Mouse (Mus musculus) embryonic facial prominence, embryonic 15.5 days (tissue): Measurements from ENCODE around the gene Creb5. TPM values are rescaled to one million over a fixed set of nuclear protein-coding genes. Genes with fewer than 3 reads are reported as not detected.

Experiments used
- ATAC-seq: fragments of 200-750 bp; cut with Nextera tagmentation; 2 replicates; pipeline ENCODE4 v1.8.0; 2017; ENCODE audit warnings: low read depth, moderate TSS enrichment; ENCODE audit not compliant: insufficient number of reproducible peaks, low FRiP score, low TSS enrichment
- H3K27ac ChIP-seq: fragments of 300-500 bp; sonication (generic); replicated peaks from 2 replicates; pipeline ENCODE4 v1.5.1; 2015; ENCODE audit warnings: mild to moderate bottlenecking, inconsistent platforms
- H3K27me3 ChIP-seq: fragments of 300-500 bp; sonication (generic); 2 replicates; pipeline ENCODE4 v1.6.1; 2015; ENCODE audit warnings: inconsistent platforms
- H3K36me3 ChIP-seq: fragments of 300-500 bp; sonication (generic); 2 replicates; pipeline ENCODE4 v1.6.1; 2015; ENCODE audit warnings: mild to moderate bottlenecking, inconsistent platforms
- H3K4me1 ChIP-seq: fragments of 300-500 bp; sonication (generic); 2 replicates; pipeline ENCODE4 v1.6.1; 2015; ENCODE audit warnings: inconsistent platforms
- H3K4me2 ChIP-seq: fragments of 300-500 bp; sonication (generic); replicated peaks from 2 replicates; pipeline ENCODE4 v1.6.1; 2015; ENCODE audit warnings: mild to moderate bottlenecking, inconsistent platforms
- H3K4me3 ChIP-seq: fragments of 300-500 bp; sonication (generic); replicated peaks from 2 replicates; pipeline ENCODE4 v1.5.1; 2015; ENCODE audit warnings: mild to moderate bottlenecking, inconsistent platforms
- H3K9ac ChIP-seq: fragments of 300-500 bp; sonication (generic); 2 replicates; pipeline ENCODE4 v1.6.1; 2015; ENCODE audit warnings: inconsistent platforms
- H3K9me3 ChIP-seq: fragments of 300-500 bp; sonication (generic); replicated peaks from 2 replicates; pipeline ENCODE4 v1.6.1; 2016; ENCODE audit warnings: inconsistent platforms
- WGBS: fragments of 180-500 bp; shearing (Covaris S2); methylation state at CpG from one replicate; pipeline ENCODE4 v1.1.7; 2015; 5-methylcytosine and 5-hydroxymethylcytosine counted together
- polyA plus RNA-seq: library from polyadenylated mRNA; unstranded; fragments of >200 nt; fragmentation: Nextera tagmentation; extraction: Ambion mirVana; gene quantifications from 2 replicates; pipeline ENCODE4 v1.2.1, GENCODE M21; 2015

The Creb5 gene
- polyA plus RNA-seq, result 28.3 and 31.1 TPM in 2 replicates

GRCm38 (mm10) chr6:53287038-53287561, at the start of gene Creb5:
Gene Creb5 (plus strand): TSS chr6:53287270.
- under 1% methylated on average over 45 of the region's 45 CpGs for WGBS
- peak within 1 kb of the TSS; percentile 50 for H3K9ac ChIP-seq
- H3K27ac ChIP-seq, result peak within 1 kb of the TSS; percentile 55; the same call in 1 of the 2 replicates
- H3K4me1 ChIP-seq, result peaks cover 33% of the 10 kb centered on the region
- H3K27me3 ChIP-seq, result peaks cover 53% of the 10 kb centered on the region
- no peaks in the 10 kb centered on the region for H3K36me3 ChIP-seq
- ATAC-seq, result peak; percentile 85
- H3K4me2 ChIP-seq, result peak within 1 kb of the TSS; percentile 96
- H3K9me3 ChIP-seq, result no peaks in the 10 kb centered on the region
- peak within 1 kb of the TSS; percentile 61 for H3K4me3 ChIP-seq

GRCm38 (mm10) chr6:53259841-53260240, 27.2 kb upstream of the Creb5 start:
- H3K4me3 ChIP-seq, result no peak overlapping the region
- 93% methylated on average over 3 of the region's 3 CpGs for WGBS
- H3K4me2 ChIP-seq, result no peak overlapping the region
- H3K27ac ChIP-seq, result no peak overlapping the region
- no peak overlapping the region for H3K9ac ChIP-seq
- ATAC-seq, result no peak
- no peaks in the 10 kb centered on the region for H3K9me3 ChIP-seq
- no peaks in the 10 kb centered on the region for H3K27me3 ChIP-seq
- no peaks in the 10 kb centered on the region for H3K36me3 ChIP-seq
- no peaks in the 10 kb centered on the region; the same call in 1 of the 2 replicates for H3K4me1 ChIP-seq

- Histone ChIP-seq H3K4me2 (no peak overlapping the region), H3K27me3 (no peaks in the 10 kb centered on the region), H3K9me3 (no peaks in the 10 kb centered on the region), H3K36me3 (no peaks in the 10 kb centered on the region), H3K4me3 (no peak overlapping the region), H3K27ac (no peak overlapping the region), H3K4me1 (peaks cover 2% of the 10 kb centered on the region; the same call in 1 of the 2 replicates), H3K9ac (no peak overlapping the region)
- no peak for ATAC-seq
- WGBS, result 78% methylated on average over 11 of the region's 11 CpGs
These were observed 24.7 kb upstream of the Creb5 start for GRCm38 (mm10) chr6:53262401-53262800.

- Histone ChIP-seq H3K4me2 (no peak overlapping the region), H3K4me3 (no peak overlapping the region), H3K9ac (no peak overlapping the region), H3K9me3 (no peaks in the 10 kb centered on the region), H3K27me3 (no peaks in the 10 kb centered on the region), H3K27ac (no peak overlapping the region), H3K36me3 (no peaks in the 10 kb centered on the region), H3K4me1 (peaks cover 19% of the 10 kb centered on the region)
- ATAC-seq, result no peak
- 14% methylated on average over 7 of the region's 7 CpGs for WGBS
These were observed 20.0 kb upstream of the Creb5 start for GRCm38 (mm10) chr6:53267036-53267435.

- ATAC-seq, result no peak
- Histone ChIP-seq H3K27me3 (no peaks in the 10 kb centered on the region), H3K4me3 (no peak overlapping the region), H3K4me1 (peaks cover 19% of the 10 kb centered on the region), H3K27ac (no peak overlapping the region), H3K36me3 (no peaks in the 10 kb centered on the region), H3K9ac (no peak overlapping the region), H3K4me2 (peak overlapping the region; percentile 21), H3K9me3 (no peaks in the 10 kb centered on the region)
- WGBS, result 14% methylated on average over 12 of the region's 12 CpGs
These were observed 19.2 kb upstream of the Creb5 start for GRCm38 (mm10) chr6:53267732-53268505.

- no peak for ATAC-seq
- WGBS, result 28% methylated on average over 3 of the region's 3 CpGs
- Histone ChIP-seq H3K4me3 (no peak overlapping the region), H3K27me3 (no peaks in the 10 kb centered on the region), H3K36me3 (no peaks in the 10 kb centered on the region), H3K9me3 (no peaks in the 10 kb centered on the region), H3K4me1 (peaks cover 19% of the 10 kb centered on the region), H3K4me2 (no peak overlapping the region), H3K9ac (no peak overlapping the region), H3K27ac (no peak overlapping the region)
These were observed 15.9 kb upstream of the Creb5 start for GRCm38 (mm10) chr6:53271216-53271615.

- Histone ChIP-seq H3K9me3 (no peaks in the 10 kb centered on the region), H3K4me3 (no peak overlapping the region)
- WGBS, result 30% methylated on average over 4 of the region's 4 CpGs
These were observed 15.4 kb upstream of the Creb5 start for GRCm38 (mm10) chr6:53271636-53272035.

GRCm38 (mm10) chr6:53286389-53287037, 557 bp upstream of the Creb5 start:
- ATAC-seq, result no peak
- no peaks in the 10 kb centered on the region for H3K36me3 ChIP-seq
- H3K9ac ChIP-seq, result no peak overlapping the region
- H3K27ac ChIP-seq, result no peak overlapping the region
- WGBS, result 7% methylated on average over 20 of the region's 20 CpGs
- peak overlapping the region; percentile 96 for H3K4me2 ChIP-seq
- H3K4me1 ChIP-seq, result peaks cover 33% of the 10 kb centered on the region
- peaks cover 53% of the 10 kb centered on the region for H3K27me3 ChIP-seq
- peak overlapping the region; percentile 61 for H3K4me3 ChIP-seq
- no peaks in the 10 kb centered on the region for H3K9me3 ChIP-seq

More at GRCm38 (mm10) chr6:53271636-53272035, 15.4 kb upstream of the Creb5 start:
- Histone ChIP-seq H3K36me3 (no peaks in the 10 kb centered on the region), H3K27me3 (no peaks in the 10 kb centered on the region), H3K4me1 (peaks cover 19% of the 10 kb centered on the region), H3K27ac (no peak overlapping the region), H3K4me2 (no peak overlapping the region), H3K9ac (no peak overlapping the region)
- no peak for ATAC-seq

- peak overlapping the region; percentile 55; the same call in 1 of the 2 replicates for H3K27ac ChIP-seq
- peaks cover 53% of the 10 kb centered on the region for H3K27me3 ChIP-seq
- peaks cover 33% of the 10 kb centered on the region for H3K4me1 ChIP-seq
- H3K36me3 ChIP-seq, result no peaks in the 10 kb centered on the region
- peak overlapping the region; percentile 50 for H3K9ac ChIP-seq
- peak; percentile 58 for ATAC-seq
- H3K4me2 ChIP-seq, result peak overlapping the region; percentile 96
- H3K4me3 ChIP-seq, result peak overlapping the region; percentile 61
- no peaks in the 10 kb centered on the region for H3K9me3 ChIP-seq
- under 1% methylated on average over 63 of the region's 63 CpGs for WGBS
These were observed 702 bp downstream of the Creb5 start for GRCm38 (mm10) chr6:53287562-53288381.

- 3% methylated on average over 24 of the region's 24 CpGs for WGBS
- H3K4me3 ChIP-seq, result peak overlapping the region; percentile 61
- peaks cover 37% of the 10 kb centered on the region for H3K4me1 ChIP-seq
- no peak for ATAC-seq
- H3K9ac ChIP-seq, result peak overlapping the region; percentile 50
- no peaks in the 10 kb centered on the region for H3K36me3 ChIP-seq
- no peak overlapping the region; the same call in 1 of the 2 replicates for H3K27ac ChIP-seq
- H3K4me2 ChIP-seq, result peak overlapping the region; percentile 96
- no peaks in the 10 kb centered on the region for H3K9me3 ChIP-seq
- peaks cover 53% of the 10 kb centered on the region for H3K27me3 ChIP-seq
These were observed 1.8 kb downstream of the Creb5 start for GRCm38 (mm10) chr6:53288584-53289558.
